Mouse (Mus musculus) kidney, postnatal 14 days (tissue): ENCODE data around the gene Abcb6.
A peak's percentile ranks its signal among the peaks of the same experiment; 100 is the strongest.

Source experiments
- DNase-seq: peaks from one replicate; pipeline ENCODE4 v3.0.0; 2022; ENCODE audit warnings: mixed read lengths

Gene Abcb6

DNA sequence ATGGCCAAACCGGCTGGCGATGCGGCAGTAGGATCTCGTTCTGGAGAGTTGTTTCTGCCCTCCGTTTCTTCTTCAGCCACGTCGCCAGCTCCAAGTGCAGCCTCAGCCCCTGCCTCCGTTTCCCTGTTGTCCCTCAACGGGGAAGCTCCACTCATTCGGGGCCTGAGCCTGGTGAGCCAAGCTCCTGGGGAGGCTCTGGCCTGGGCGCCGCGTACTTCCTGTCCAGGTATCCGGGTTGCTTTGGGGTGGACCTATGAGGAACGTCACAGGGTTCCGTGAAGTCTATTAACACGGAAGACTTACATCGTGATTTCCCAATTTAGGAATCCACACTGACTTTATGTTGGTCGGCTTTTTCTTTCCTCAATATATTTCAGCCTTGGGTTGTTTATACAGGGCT, 12.3 kb upstream of the Abcb6 start:
- DNase-seq = peak; percentile 70

DNA sequence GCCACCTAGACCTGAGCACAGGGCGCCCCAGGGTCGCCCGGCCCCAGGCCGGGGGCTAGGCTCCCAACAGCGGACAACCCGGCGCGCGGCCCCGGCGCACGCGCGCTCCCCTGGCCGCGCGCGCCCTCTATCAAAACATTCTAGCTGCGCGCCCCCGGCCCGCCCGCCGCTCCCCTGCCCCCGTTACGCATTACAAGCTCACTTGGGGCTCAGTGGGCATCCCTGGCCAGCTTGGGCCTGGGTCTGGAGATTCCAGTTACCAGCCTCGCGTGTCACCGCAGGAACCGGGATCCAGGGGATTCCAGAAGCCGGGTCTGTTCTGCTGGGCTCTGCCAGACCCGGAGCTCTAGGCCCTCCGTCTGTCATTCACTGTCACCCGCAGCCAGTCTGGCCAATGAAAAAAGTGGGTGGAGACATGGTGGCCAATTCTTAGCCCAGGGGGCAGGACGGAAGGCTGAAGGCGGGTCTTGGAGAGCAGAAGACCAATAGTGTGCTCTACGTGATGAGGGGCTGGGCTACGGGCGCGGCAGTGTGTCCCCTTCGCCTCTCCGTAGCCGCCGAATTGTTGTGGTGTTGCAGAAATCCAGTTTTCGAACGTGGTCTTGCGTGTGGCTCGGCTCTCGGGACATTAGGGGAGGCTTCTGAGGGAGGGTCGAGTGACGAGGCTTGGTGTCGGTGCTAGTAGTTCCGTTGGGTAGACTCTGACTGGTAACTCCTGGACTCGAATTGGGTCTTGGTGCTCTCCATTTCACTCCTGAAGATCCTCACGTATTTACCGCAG, 11.6 kb upstream of the Abcb6 start, which contains the start of the genes Ankzf1 and Atg9a:
TSS of gene Ankzf1 (plus strand) at position 530 of the 781 bp plus-strand sequence.
TSS of gene Atg9a (minus strand) at position 575 of the 781 bp plus-strand sequence.
- DNase-seq = peak; percentile 97

DNA sequence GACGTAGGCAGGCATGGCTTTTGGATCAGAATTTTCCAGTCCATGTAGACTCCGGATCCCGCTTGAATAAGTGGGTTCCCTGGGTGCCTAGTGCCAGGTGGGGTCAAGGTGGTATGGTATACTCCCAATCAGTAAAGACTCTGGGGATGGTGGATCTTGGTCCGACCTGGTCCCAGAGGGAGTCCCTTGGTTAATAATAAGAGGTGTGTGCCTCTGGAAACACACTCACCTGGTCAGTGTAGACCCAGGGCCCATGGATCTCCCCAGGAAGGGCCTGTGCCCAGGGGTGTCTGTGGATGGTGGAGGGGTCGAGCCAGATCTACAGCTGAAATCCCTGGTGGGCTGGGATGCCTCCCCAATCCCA, 11.0 kb upstream of the Abcb6 start:
- DNase-seq = no peak

DNA sequence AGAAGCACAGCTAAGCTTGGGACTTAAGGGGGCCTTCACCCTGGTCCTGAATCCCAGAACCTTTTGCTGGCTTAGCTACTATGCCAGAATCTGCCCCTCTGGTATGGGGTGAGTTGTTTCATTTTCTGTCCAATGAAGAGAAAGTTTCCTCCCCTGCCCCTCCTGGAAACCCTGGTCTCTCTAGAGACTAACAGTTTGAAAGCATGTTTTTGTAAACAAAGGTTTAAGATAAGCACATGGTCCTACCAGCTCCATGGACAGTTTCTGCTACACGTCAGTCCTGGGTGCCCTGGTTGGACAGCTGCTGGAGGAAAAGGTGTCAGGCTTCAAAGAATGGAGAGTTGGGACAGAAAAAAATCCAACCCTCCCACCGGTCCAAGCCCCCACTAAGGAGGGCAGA, 10.4 kb upstream of the Abcb6 start:
- no peak for DNase-seq

DNA sequence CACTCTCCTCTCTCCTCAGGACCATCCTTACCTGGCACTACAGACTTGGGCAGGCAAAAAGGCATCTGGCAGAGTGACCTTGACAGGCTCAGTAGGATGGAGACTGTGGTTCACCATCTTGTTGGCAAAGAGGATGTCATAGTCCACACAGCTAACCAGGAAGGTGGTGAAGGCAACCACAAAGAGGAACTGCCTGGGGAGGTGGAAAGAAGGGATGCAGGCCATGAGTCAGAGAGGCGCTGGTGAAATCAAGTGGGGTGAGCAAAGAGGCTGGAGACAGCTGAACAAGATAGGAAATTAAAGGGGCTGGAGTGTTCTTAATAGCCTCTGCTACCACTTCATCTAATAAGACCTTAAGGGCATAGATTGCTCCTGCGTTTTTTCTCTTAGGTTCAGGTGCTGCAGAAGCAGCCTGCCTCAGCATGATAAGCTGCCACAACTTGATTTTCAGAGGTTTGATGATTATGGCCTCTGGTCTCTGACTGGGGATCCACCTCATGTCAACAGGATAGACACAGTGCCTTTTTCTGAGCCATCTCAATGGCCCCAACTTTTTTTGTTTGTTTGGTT, 7.8 kb upstream of the Abcb6 start:
- DNase-seq = no peak

DNA sequence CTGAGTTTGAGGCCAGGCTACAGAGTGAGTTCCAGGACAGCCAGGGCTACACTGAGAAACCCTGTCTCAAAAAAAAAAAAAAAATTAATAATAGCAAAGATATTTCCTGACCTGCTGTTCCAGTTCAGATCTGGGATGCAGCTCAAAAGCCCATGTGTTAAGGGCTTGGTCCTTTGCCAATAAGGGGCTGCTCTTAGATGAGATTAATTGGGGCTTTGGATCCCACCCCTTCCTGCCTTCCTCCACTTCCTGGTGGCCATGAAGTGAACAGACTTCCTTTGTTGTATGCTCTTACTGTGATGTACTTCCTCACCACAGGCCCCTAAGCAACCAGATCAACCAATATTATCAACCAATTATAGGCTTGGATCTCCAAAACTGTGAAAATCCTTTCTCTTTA, 6.9 kb upstream of the Abcb6 start:
- no peak for DNase-seq

DNA sequence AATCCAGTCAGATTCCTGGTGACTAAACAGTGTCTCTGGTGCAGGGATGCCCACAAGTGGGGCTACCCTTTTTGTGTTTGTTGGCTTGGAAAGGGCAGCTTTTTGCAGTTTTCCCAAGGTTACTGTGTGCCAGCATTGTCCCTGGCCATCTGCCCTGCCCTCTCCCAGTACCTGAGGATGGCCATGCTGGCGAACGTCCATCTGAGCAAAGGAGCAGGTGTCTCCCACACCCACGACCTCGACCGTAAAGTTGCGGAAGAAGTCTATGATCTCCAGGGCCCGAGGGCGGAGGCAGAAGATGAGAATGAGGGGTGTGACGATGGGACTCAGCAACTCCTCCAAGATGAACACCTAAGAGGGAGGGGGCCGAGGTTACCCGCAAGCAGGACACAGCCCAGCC, 5.3 kb upstream of the Abcb6 start:
- no peak for DNase-seq

DNA sequence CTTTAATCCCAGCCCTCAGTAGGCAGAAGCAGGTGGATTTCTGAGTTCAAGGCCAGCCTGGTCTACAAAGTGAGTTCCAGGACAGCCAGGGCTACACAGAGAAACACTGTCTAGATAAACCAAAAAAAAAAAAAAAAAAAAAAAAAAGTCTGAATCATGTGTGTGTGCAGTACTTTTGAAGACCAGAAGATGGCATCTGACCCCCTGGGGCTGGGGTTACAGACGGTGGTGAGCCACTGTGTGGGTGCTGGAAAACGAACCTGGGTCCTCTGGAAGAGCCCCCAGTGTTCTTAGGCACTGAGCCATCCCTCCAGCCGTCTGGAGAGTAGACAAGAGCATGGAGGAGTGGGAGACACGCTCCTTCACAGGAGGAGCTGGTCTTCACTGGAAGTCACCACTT, 2.0 kb upstream of the Abcb6 start:
- no peak for DNase-seq

DNA sequence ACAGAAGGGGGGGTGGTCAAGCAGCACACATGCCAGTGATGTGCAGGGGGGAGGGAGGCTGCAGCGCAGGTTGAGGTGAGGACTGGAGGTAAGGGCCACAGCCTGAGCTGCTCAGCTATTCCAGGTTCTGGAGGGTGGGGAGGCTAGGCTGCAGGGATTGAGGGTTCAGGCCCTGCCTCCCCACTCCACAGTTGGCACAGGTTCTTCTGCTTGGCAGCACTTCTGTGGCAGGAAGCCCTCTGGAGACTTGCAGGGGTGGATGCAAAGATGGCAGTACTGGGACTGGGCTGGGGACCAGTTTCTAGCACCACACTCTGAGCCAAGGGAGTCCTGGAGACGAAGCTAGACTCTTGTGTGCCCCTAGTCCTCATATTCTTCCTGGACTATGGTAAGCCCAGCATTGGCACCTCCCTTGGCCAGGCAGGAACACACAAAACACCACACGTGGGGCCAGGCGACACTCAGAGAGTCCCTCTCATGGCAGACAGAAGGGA, 1.2 kb upstream of the Abcb6 start:
- DNase-seq = no peak

DNA sequence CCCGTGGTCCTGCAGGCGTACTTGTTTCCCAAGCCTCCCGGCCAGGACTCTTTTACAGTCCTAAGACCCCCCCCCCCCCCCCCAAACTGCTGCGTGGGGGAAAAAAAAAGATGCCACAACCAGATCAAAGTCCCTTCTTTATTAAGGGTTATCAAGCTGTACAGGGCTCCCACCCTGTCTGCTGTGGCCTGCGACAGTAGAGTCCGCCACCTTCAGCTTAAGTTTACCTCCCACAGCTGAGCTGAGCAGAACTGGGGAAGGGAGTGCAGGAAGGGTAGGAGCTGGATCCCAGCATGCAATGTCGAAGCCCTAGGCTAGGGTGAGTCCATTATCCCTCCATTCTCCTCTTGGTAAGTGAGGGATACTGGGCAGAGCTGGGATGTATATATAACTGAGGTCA, 549 bp upstream of the Abcb6 start:
- no peak for DNase-seq

DNA sequence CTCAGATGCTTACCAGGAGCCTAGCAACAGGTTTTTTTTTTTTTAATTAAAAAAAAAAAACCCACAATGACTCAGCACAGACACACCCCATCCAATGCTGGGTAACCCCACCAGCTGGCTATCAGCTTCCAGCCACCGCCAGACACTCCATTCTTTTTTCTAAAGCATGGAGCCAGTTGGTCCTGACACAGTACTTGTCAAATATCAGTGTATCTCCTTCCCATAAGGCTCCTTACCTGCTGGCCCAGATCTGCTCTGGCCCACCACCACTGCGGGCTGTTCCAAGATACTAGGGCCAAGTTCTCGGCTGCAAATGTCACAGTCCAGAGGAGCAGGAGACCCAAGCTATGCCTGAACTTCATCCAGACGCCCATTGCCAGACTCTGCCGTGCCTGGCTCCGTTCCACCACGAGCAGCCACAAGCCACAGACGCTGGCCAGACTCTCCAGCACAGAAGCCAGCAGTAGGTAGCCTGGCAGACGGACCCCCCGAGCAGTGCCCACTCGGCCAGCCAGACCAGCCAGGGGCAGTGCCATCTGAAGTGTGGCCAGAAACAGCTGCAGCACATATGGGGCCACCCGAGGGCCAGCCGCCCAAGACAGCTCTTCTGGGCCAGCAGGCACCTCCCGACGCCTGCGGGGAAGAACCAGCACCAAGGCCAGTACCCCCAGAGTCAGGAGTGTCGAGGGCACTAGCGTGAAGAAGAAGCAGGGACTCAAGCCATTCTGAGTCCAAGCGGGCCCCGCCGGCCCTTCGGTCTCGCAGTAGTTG, 673 bp downstream of the Abcb6 start:
- DNase-seq = peak; percentile 62

DNA sequence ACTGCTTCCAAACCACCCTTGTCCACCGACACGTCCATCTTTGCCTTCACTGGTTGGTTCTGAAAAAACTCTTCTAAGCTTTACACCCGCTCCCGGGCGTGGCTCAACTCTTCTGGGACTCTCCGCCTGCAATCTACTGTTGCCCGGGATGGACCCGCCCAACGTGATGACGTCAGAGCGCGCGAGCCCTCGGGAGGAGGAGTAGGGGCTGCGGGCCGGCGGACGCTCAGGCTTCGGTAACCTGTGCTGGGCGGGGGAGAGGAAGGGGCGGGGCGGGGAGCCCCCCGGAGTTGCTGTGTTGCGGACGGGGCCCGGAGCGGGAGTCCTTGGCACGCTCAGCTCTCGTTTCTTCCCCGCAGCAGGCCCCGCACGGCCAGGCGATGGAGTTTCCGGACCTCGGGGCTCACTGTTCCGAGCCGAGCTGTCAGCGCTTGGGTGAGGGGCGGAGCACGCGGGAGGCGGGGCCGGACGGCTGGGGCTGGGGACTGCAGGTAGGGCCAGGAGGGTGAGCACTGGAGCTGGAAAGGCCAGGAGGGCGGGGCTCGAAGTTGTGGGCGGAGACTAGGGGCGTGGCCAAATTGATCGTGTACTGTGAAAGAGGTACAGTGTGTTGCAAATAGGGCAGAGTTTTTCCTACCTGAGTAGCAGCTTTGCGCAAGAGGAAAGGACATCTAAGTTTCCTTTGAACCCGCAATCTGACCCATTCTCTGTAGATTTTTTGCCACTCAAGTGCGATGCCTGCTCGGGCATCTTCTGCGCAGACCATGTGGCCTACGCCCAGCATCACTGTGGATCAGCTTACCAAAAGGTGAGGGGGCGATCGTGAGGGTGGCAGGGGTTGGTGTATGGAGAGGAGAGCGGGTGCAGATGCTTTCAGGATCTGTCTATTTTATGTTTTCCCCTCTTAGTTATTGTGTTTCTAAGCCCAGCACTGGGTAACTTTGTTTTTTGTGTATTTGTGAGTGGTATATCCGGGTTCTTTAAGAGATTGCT, 11.4 kb downstream of the Abcb6 start, which contains the start of gene Zfand2b:
TSS of gene Zfand2b (plus strand) at position 175 of the 993 bp plus-strand sequence.
- DNase-seq = peak; percentile 97

DNA sequence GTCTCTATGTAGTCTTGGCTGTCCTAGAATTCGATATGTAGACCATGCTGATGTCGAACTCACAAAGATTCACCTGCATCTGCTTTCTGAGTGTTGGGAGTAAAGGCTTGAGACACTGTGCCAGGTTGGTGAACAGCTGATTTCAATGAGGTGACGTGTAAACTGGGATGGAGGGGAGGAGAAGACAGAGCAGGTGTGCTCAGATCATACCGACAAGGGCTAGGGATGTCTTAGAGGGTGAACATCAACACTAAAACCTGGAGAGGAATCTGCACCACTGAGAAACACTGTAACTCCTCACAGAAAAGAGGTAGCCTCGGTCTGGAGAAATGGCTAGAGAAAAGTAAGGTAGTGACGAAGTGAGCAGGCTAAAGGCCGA, 12.1 kb downstream of the Abcb6 start:
- no peak for DNase-seq

DNA sequence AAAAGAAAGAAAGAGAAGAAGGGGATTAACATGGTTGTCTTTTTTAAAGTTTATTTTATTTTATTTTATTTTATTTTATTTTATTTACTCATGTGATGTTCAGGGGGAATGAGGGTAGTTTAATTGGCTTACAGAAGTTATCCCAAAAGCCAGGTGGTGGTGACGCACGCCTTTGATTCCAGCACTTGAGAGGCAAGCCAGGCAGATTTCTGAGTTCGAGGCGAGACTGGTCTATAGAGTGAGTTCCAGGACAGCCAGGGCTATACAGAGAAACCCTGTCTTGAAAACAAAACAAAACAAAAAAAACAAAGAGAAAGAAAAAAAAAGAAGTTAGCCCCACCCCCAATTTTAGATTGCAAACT, 20.0 kb downstream of the Abcb6 start:
- no peak for DNase-seq

DNA sequence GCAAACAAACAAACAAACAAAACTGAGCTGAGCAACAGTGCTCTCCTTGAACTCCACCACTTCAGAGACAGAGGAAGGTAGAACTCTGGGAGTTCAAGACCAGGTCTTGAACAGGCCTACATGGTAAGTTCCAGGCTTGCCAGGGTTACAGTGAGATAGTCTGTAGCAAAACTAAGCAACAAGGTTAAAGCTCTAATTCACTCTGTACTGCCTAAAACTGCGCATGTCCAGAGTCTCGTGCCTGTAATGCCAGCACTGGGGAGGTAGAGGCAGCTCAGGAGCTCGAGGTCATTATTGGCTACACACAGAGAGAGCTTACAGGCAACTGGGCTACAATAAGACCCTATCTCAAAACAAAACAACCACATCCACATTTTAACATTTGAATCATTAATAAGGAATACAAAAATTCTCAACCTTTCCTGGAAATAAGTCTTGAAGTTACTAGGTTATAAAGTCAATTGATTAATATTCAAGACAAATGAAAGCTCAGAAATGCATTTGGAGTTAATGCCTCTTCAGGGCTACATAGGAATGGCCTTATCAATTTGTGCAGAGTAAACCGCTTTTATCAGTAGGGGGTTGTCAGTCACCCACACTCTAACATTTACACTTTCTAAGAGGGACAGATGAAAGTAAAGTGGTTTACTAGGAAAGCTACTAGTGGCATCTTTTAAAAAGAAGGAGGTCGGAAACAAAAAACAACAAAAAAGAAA, 20.5 kb downstream of the Abcb6 start:
- DNase-seq = no peak

DNA sequence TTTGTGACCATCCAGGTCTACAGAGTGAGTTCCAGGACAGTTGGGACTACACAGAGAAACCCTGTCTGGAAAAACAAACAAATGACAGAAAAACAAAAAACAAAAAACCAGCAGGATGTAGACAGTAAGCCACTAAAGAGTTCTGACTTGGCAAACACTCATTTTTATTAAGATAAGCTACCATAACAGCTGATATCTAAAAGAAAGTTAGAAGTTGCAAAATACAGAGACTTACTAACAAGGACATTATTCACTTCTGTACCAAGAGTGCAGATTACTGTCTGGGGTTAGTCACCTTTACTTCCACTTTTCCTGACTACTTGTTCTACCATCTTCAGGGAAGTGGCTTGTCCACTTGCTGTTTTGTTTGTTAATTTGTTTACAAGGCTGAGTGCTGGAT, 21.2 kb downstream of the Abcb6 start:
- no peak for DNase-seq

DNA sequence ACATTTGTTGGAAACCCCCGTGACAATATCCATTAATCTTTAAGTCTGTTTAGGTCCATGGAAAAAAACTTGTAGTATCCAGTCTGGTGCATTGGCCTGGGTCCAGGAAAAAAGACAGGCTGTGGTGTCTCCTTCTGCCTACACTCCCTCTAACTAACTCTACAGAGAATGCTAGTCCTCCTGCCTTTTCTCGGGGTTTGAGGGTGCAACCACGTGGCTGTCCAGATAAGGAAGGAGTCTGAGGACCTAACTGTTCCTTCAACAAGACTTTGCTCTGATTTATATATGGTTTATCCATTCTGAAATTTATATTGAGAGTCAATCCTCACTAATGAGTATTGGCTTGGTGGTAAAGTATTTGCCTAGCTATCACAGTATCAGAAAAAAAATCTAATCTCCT, 24.4 kb downstream of the Abcb6 start:
- DNase-seq = no peak

DNA sequence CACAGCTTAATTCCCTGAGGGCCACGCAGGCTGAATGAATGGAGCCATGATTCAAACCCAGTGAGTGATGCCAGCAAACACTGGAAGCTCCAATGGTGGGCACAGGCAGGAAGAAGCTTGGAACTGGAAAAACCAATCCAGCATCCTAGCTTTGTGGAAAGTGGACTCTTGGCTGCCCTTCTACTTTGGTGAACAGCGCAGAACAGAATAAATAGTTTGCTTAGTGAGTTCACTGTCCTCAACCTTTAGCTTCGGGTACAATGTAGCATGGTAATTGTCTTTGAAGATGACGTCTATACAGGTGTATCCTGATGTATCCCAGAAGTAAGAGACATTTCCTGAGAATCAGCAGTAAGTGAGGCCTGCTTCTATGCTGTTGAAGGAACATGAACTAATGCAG, 31.5 kb downstream of the Abcb6 start:
- DNase-seq = no peak

DNA sequence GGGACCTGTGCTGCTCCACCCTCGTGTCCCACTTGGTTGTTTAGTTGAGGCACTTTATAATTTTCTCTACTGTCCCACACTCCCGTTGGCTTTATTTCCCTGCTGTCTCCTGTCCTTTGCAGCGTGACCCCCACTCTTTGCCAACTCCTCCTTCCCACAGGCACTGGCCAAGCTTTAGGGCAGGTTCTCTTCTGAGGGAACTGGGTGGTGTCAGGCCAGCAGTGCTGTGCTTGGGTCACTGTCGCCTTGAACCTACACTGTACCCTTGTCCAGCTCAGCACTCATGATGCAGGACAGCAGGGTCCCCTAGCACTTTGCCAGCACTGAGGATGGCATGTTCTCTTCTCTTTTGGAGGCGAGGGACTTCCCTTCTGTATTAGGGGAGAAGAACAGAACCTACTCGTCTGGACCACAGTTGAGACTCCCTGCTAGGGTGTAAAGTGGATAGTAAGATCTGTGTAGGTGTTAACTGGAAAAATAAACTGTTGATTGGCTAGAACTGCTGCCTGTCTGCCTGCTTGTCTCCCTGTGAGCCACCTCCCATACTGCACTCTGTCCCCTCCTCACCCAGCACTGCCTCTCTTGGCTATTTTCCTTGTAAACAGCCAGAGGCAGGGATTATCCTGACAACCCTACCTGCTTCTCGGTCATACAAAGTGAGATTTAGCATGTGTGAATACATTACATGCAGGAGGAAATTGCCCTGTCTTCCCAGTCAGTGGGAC, 32.6 kb downstream of the Abcb6 start:
- DNase-seq = peak; percentile 46

DNA sequence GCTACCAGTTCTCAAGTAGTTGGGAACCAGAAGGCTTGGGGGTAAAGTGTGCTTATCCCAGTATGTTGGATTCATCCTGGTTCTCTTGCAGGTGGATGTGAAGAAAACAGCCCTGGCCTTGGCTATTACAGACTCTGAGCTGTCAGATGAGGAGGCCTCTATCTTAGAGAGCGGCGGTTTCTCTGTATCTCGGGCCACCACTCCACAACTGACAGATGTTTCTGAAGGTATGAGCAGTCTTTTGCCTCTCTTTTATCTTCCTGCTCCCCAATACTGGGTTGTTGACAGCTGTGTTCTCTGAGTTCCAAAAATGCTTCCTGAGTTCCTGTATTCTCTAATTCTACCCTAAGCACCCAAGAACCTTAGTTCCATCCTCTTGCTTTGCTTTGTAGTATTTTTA, 34.6 kb downstream of the Abcb6 start:
- no peak for DNase-seq
